Mouse (Mus musculus) midbrain, embryonic 11.5 days (tissue): ENCODE results near the gene Rspry1. TPM values are rescaled to one million over a fixed set of nuclear protein-coding genes. Genes with fewer than 3 reads are reported as not detected.

Source experiments
- ATAC-seq: fragments of 200-750 bp; cut with Nextera tagmentation; 2 replicates; pipeline ENCODE4 v1.8.0; 2017; ENCODE audit warnings: moderate TSS enrichment, moderate library complexity; ENCODE audit not compliant: low FRiP score
- DNase-seq: peaks from one replicate; pipeline ENCODE4 v3.0.0; 2015; ENCODE audit warnings: low spot score; ENCODE audit errors: missing footprints
- H3K27ac ChIP-seq: fragments of 300-500 bp; sonication (generic); 2 replicates; pipeline ENCODE4 v1.5.1; 2014; ENCODE audit warnings: low read depth, low read length
- H3K27me3 ChIP-seq: fragments of 300-500 bp; sonication (generic); 2 replicates; pipeline ENCODE4 v1.6.1; 2014; ENCODE audit warnings: mild to moderate bottlenecking, low read length, moderate library complexity, mixed read lengths; ENCODE audit not compliant: control insufficient read depth, insufficient read depth
- H3K36me3 ChIP-seq: fragments of 300-500 bp; sonication (generic); 2 replicates; pipeline ENCODE4 v1.6.1; 2014; ENCODE audit warnings: mild to moderate bottlenecking, low read length, moderate library complexity, mixed read lengths; ENCODE audit not compliant: control insufficient read depth, insufficient read depth
- H3K4me1 ChIP-seq: fragments of 300-500 bp; sonication (generic); 2 replicates; pipeline ENCODE4 v1.6.1; 2014; ENCODE audit warnings: low read length; ENCODE audit not compliant: control insufficient read depth, insufficient read depth
- H3K4me2 ChIP-seq: fragments of 300-500 bp; sonication (generic); 2 replicates; pipeline ENCODE4 v1.6.1; 2014; ENCODE audit warnings: mild to moderate bottlenecking, moderate library complexity
- H3K4me3 ChIP-seq: fragments of 300-500 bp; sonication (generic); 2 replicates; pipeline ENCODE4 v1.5.1; 2014; ENCODE audit warnings: low read depth, low read length
- H3K9ac ChIP-seq: fragments of 300-500 bp; sonication (generic); 2 replicates; pipeline ENCODE4 v1.6.1; 2014; ENCODE audit warnings: low read length
- H3K9me3 ChIP-seq: fragments of 300-500 bp; sonication (generic); 2 replicates; pipeline ENCODE4 v1.6.1; 2016; ENCODE audit warnings: low read length; ENCODE audit not compliant: control insufficient read depth
- WGBS: fragments of 180-500 bp; shearing (Covaris S2); extraction: QIAGEN DNeasy Blood & Tissue Kit; methylation state at CpG from one replicate; pipeline ENCODE4 v1.1.7; 2014; 5-methylcytosine and 5-hydroxymethylcytosine counted together
- polyA plus RNA-seq: library from polyadenylated mRNA; unstranded; fragments of >200 nt; fragmentation: Nextera tagmentation; extraction: Ambion mirVana; gene quantifications from 2 replicates; pipeline ENCODE4 v1.2.1, GENCODE M21; 2014

Gene Rspry1
- polyA plus RNA-seq, 1 experiment from 2014 or later: 50.7 TPM

- ATAC-seq (no peak), DNase-seq (no peak)
- Histone ChIP-seq H3K4me2 (no peak overlapping the region), H3K4me1 (no peaks in the 10 kb centered on the region), H3K4me3 (no peak overlapping the region), H3K36me3 (peaks cover 16% of the 10 kb centered on the region), H3K27ac (no peak overlapping the region), H3K27me3 (no peaks in the 10 kb centered on the region), H3K9me3 (no peaks in the 10 kb centered on the region), H3K9ac (no peak overlapping the region)
- 98% methylated on average over 2 of the region's 2 CpGs for WGBS
These were observed 39.4 kb downstream of the Rspry1 start for GRCm38 (mm10) chr8:94641183-94641582.

- 88% methylated on average over 3 of the region's 3 CpGs for WGBS
- Histone ChIP-seq H3K4me1 (no peaks in the 10 kb centered on the region), H3K4me2 (no peak overlapping the region), H3K27ac (no peak overlapping the region), H3K9me3 (no peaks in the 10 kb centered on the region), H3K27me3 (no peaks in the 10 kb centered on the region), H3K36me3 (peaks cover 19% of the 10 kb centered on the region), H3K9ac (no peak overlapping the region), H3K4me3 (no peak overlapping the region)
- no peak for ATAC-seq
- no peak for DNase-seq
These were observed 40.2 kb downstream of the Rspry1 start for GRCm38 (mm10) chr8:94641938-94642337.

DNA sequence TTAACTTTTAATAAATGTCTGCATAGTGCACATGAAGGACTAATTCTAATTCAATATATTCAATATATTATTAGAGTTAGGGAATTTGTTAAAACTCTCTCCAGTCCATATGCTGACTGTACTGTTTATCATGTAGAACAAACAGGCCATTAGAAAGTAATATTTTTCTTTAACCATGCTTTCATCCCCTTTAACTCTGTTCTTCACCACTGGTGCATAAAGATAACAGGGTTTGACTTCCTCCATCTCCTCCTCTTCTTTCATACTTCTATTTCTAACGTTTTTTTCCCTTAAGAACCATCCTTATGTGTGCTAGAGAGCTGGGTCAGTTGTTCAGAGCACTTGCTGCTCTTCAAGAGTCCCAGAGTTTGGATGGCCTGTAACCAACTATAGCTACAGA is 43.5 kb downstream of the Rspry1 start:
- Histone ChIP-seq H3K4me2 (no peak overlapping the region), H3K27ac (no peak overlapping the region), H3K36me3 (peaks cover 13% of the 10 kb centered on the region), H3K4me1 (no peaks in the 10 kb centered on the region), H3K27me3 (no peaks in the 10 kb centered on the region), H3K9me3 (no peaks in the 10 kb centered on the region), H3K9ac (no peak overlapping the region), H3K4me3 (no peak overlapping the region)
- DNase-seq: no peak
- ATAC-seq: no peak
- WGBS: 51% methylated on average over 1 of the region's 1 CpGs

- Histone ChIP-seq H3K27me3 (no peaks in the 10 kb centered on the region), H3K27ac (no peak overlapping the region), H3K36me3 (peaks cover 11% of the 10 kb centered on the region), H3K9ac (no peak overlapping the region), H3K9me3 (no peaks in the 10 kb centered on the region), H3K4me1 (no peaks in the 10 kb centered on the region), H3K4me3 (no peak overlapping the region), H3K4me2 (no peak overlapping the region)
- WGBS: 92% methylated on average over 3 of the region's 3 CpGs
- no peak for ATAC-seq
- DNase-seq: peak; percentile 57
These were observed 44.4 kb downstream of the Rspry1 start for GRCm38 (mm10) chr8:94646165-94646564.

GRCm38 (mm10) chr8:94649496-94649895 is 47.8 kb downstream of the Rspry1 start:
- H3K4me1 ChIP-seq: no peaks in the 10 kb centered on the region
- no peaks in the 10 kb centered on the region for H3K27me3 ChIP-seq
- no peaks in the 10 kb centered on the region for H3K9me3 ChIP-seq
- no peak overlapping the region for H3K27ac ChIP-seq
- 46% methylated on average over 3 of the region's 3 CpGs for WGBS
- ATAC-seq (no peak), DNase-seq (peak; percentile 56)
- H3K9ac ChIP-seq: no peak overlapping the region
- H3K4me2 ChIP-seq: no peak overlapping the region
- H3K36me3 ChIP-seq: peaks cover 10% of the 10 kb centered on the region
- H3K4me3 ChIP-seq: no peak overlapping the region

DNA sequence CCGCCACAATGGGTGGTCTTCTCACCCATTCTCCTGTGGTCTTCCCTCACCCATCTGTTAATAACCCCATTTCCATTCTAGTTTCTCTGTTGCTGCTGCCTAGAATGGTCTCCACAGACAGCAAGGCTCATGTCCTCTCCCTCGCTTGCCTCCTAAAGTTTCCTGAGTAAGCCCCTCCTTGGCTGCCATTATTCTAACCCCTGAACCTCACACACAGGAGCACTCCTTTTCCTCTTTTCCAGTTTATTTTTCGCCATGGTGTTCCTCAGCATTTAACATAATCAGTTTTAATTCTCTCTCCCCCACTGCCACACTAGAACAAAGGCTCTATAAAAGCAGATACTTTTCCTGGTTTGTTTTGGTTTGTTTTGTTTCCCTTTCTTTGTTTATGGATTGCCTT is 51.2 kb downstream of the Rspry1 start:
- DNase-seq (peak; percentile 69), ATAC-seq (no peak)
- Histone ChIP-seq H3K36me3 (peaks cover 9% of the 10 kb centered on the region; the same call in 1 of the 2 replicates), H3K4me3 (no peak overlapping the region), H3K27me3 (no peaks in the 10 kb centered on the region), H3K4me2 (no peak overlapping the region), H3K4me1 (no peaks in the 10 kb centered on the region), H3K9me3 (no peaks in the 10 kb centered on the region), H3K9ac (no peak overlapping the region), H3K27ac (no peak overlapping the region)
- 87% methylated on average over 3 of the region's 3 CpGs for WGBS

- Histone ChIP-seq H3K4me2 (no peak overlapping the region), H3K4me3 (no peak overlapping the region), H3K27ac (no peak overlapping the region), H3K9me3 (no peaks in the 10 kb centered on the region), H3K36me3 (peaks cover 9% of the 10 kb centered on the region; the same call in 1 of the 2 replicates), H3K27me3 (no peaks in the 10 kb centered on the region), H3K4me1 (no peaks in the 10 kb centered on the region), H3K9ac (no peak overlapping the region)
- DNase-seq (no peak), ATAC-seq (no peak)
These were observed 53.3 kb downstream of the Rspry1 start for GRCm38 (mm10) chr8:94654994-94655393.

DNA sequence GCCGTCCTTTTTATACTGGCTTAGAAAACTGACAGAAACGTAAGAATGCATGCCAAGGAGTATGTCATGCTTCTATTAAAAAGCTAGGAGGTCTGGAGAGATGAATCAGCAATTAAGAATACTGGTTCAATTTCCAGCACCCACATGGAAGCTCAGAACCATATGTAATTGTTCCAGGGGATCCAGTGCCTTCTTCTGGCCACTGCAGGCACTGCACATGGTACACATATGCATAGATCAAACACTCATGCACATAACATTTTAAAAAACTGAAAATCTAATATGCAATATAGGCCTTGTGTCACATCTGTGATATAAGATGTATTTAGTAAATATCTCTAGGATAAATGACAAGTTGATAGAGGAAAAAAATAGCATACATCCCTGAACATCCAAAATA is 56.3 kb downstream of the Rspry1 start:
- peaks cover 4% of the 10 kb centered on the region; the same call in 1 of the 2 replicates for H3K36me3 ChIP-seq
- no peak overlapping the region for H3K4me3 ChIP-seq
- DNase-seq (no peak), ATAC-seq (no peak)
- WGBS: 91% methylated on average over 2 of the region's 2 CpGs
- H3K9me3 ChIP-seq: no peaks in the 10 kb centered on the region
- no peak overlapping the region for H3K9ac ChIP-seq
- H3K4me2 ChIP-seq: no peak overlapping the region
- H3K27me3 ChIP-seq: no peaks in the 10 kb centered on the region
- no peak overlapping the region for H3K27ac ChIP-seq
- no peaks in the 10 kb centered on the region for H3K4me1 ChIP-seq

DNA sequence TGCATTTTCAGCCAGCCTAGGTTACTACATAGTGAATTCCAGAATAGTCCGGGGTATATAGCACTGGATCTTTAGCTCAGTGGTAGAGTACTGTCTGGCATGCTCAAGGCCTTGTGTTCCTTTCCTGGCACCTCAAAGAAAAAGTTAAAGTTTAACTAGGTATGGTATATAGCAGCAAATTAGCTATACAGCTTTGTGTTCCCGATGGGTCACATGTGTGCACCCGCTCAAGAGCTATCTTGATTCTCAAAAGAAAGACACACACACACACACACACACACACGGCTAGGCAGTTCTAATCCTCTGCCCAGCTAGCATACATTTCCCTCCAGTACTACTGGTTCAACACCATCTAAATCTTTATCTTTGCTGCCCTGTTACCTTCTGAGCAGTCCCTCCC is 58.7 kb downstream of the Rspry1 start:
- Histone ChIP-seq H3K27me3 (no peaks in the 10 kb centered on the region), H3K9ac (no peak overlapping the region), H3K4me2 (no peak overlapping the region), H3K9me3 (no peaks in the 10 kb centered on the region), H3K27ac (no peak overlapping the region), H3K4me1 (no peaks in the 10 kb centered on the region), H3K4me3 (no peak overlapping the region), H3K36me3 (peaks cover 2% of the 10 kb centered on the region; the same call in 1 of the 2 replicates)
- no peak for DNase-seq
- no peak for ATAC-seq
- 93% methylated on average over 4 of the region's 4 CpGs for WGBS

- H3K9me3 ChIP-seq: no peaks in the 10 kb centered on the region
- WGBS: 80% methylated on average over 2 of the region's 2 CpGs
- no peak overlapping the region for H3K9ac ChIP-seq
- DNase-seq (no peak), ATAC-seq (no peak)
- no peaks in the 10 kb centered on the region for H3K27me3 ChIP-seq
- H3K27ac ChIP-seq: no peak overlapping the region
- H3K4me1 ChIP-seq: peaks cover 11% of the 10 kb centered on the region
- H3K36me3 ChIP-seq: 0 out of 2 replicates have a peak, but pooled peaks cover 3% of the 10 kb centered on the region
- no peak overlapping the region for H3K4me3 ChIP-seq
- no peak overlapping the region for H3K4me2 ChIP-seq
These were observed 63.0 kb downstream of the Rspry1 start for GRCm38 (mm10) chr8:94664722-94665121.
